ENCODE assay signal across 2 mouse cellular contexts in the genomic region with DNA sequence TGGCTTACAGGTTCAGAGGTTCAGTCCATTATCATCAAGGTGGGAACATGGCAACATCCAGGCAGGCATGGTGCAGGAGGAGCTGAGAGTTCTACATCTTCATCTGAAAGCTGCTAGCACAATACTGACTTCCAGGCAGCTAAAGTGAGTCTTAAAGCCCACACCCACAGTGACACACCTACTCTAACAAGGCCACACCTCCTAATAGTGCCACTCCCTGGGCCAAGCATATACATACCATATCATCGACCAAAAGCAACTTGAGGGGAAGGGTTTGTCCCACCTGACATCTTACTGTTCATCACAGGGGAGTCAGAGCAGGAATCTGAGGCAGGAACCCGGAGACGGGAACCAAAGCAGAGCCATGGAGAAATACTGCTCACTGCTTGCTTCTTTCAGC. TPM values are rescaled to one million over a fixed set of nuclear protein-coding genes. Genes with fewer than 3 reads are reported as not detected.
"Had no signal": no experiment of that assay in that cellular context is flagged by ENCODE, and none has a peak within 500 bp of the region (broad histone marks: within the 10 kb centered on the region; RNA-seq: fewer than 3 reads in every experiment).

No protein-coding gene starts in this region.

RNA-seq across cellular contexts. Expression of gene Gm266, which starts 22.8 kb away (rescaled TPM):
- total RNA-seq: megakaryocyte, adult 5-6 weeks; megakaryocyte-erythroid progenitor cell, adult 5-6 weeks had no signal
